Comparison of ENCODE assay signal across 8 mouse cellular contexts in the genomic region with DNA sequence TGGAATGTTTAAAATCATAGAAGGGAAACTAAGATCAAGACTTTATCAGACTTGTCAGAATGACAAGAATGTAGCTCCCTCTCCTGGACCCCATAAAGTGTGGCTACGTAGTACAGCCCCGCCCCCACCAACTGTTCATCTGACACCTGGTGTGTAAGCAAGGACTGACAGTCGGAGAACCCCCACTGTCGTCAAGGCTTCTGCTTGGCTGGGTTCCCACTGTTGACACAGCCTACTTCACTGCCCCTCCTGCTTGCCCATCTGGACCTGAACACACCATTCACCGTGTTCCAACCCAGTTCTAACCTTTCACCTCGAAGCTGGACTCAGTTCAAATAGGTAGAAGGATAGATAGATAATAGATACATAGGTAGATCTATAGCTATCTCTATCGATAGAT. TPM values are rescaled to one million over a fixed set of nuclear protein-coding genes. Genes with fewer than 3 reads are reported as not detected.
DNase-seq lines count a peak whose midpoint lies in the region; ATAC-seq and TF ChIP-seq lines count a peak whose summit lies in the region.
"Had no signal": no experiment of that assay in that cellular context is flagged by ENCODE, and none has a peak within 500 bp of the region (broad histone marks: within the 10 kb centered on the region; RNA-seq: fewer than 3 reads in every experiment).

No protein-coding gene starts in this region.

- H3K4me3 ChIP-seq in lung, postnatal 0 days (ENCODE audit: low read depth, low read length) = no peak overlapping the region
- no peak overlapping the region for H3K4me3 ChIP-seq in intestine, embryonic 16.5 days (ENCODE audit: low read length)

- TF ChIP-seq EP300 in lung, postnatal 0 days (IDR thresholded peaks at IDR 0.05) = no peak

- TF ChIP-seq CTCF in lung, postnatal 0 days (IDR thresholded peaks at IDR 0.05) = no peak

- intact Hi-C loops in heart, postnatal 25 days (cut with DNase I) = no loop called here

- no peak overlapping the region for H3K9ac ChIP-seq in lung, postnatal 0 days (replicated peaks; ENCODE audit: low read depth)
- no peak overlapping the region for H3K9ac ChIP-seq in intestine, embryonic 16.5 days (ENCODE audit: low read depth, low read length)

- no peak overlapping the region for H3K27ac ChIP-seq in lung, postnatal 0 days (ENCODE audit: low read length)
- H3K27ac ChIP-seq in intestine, embryonic 16.5 days (ENCODE audit: low read length) = no peak overlapping the region

- WGBS in lung, postnatal 0 days = 40% methylated on average over 7 of the region's 7 CpGs
- WGBS in intestine, embryonic 16.5 days = 41% methylated on average over 7 of the region's 7 CpGs

- no peaks in the 10 kb centered on the region for H3K27me3 ChIP-seq in lung, postnatal 0 days (replicated peaks; ENCODE audit: insufficient read depth, low read length)
- no peaks in the 10 kb centered on the region for H3K27me3 ChIP-seq in intestine, embryonic 16.5 days (replicated peaks; ENCODE audit: control insufficient read depth, insufficient read depth, low read length)

- no peak for ATAC-seq in lung, postnatal 0 days
- peak; percentile 59; the same call in 1 of the 2 replicates for ATAC-seq in intestine, embryonic 16.5 days

- no peaks in the 10 kb centered on the region for H3K9me3 ChIP-seq in lung, postnatal 0 days (ENCODE audit: low read length)
- H3K9me3 ChIP-seq in intestine, embryonic 16.5 days (ENCODE audit: control insufficient read depth, low read length) = no peaks in the 10 kb centered on the region

- H3K4me1 ChIP-seq in lung, postnatal 0 days (ENCODE audit: insufficient read depth, low read depth, low read length) = no peaks in the 10 kb centered on the region
- no peaks in the 10 kb centered on the region for H3K4me1 ChIP-seq in intestine, embryonic 16.5 days (ENCODE audit: control insufficient read depth, insufficient read depth, low read length)

- H3K4me2 ChIP-seq in lung, postnatal 0 days (replicated peaks; ENCODE audit: low read depth, low read length) = no peak overlapping the region
- no peak overlapping the region for H3K4me2 ChIP-seq in intestine, embryonic 16.5 days (ENCODE audit: low read depth, low read length)

- H3K36me3 ChIP-seq in lung, postnatal 0 days (ENCODE audit: insufficient read depth, low read length) = no peaks in the 10 kb centered on the region
- H3K36me3 ChIP-seq in intestine, embryonic 16.5 days (ENCODE audit: control insufficient read depth, insufficient read depth, low read length) = no peaks in the 10 kb centered on the region

- peak; percentile 26 for DNase-seq in lung, postnatal 10 days
- no peak for DNase-seq in lung, postnatal 0 days (ENCODE audit: low spot score)
- DNase-seq in kidney, postnatal 14 days = peak; percentile 53
- DNase-seq in thymus, postnatal 0 days (ENCODE audit: low spot score) = peak; percentile 87
- DNase-seq in heart, postnatal 25 days (ENCODE audit: low spot score) = no peak
- DNase-seq in heart, adult 9 months (ENCODE audit: low spot score in 2 of 2) = no peak
- DNase-seq: heart, adult 18-20 months had no signal

RNA-seq across cellular contexts. Expression of a gene that starts 15.5 kb away (rescaled TPM):
- 46.5 and 53.2 TPM in 2 replicates for polyA plus RNA-seq in lung, postnatal 0 days (2015; fragmentation: Nextera tagmentation; extraction: Ambion mirVana)
- polyA plus RNA-seq in intestine, embryonic 16.5 days (2015; fragmentation: Nextera tagmentation; extraction: Ambion mirVana) = 41.9 and 51.3 TPM in 2 replicates
- polyA plus RNA-seq in thymus, postnatal 0 days (2015; fragmentation: Nextera tagmentation; extraction: Ambion mirVana) = 33.7 and 47.5 TPM in 2 replicates
- 100 to 1,000 TPM; 297 to 304 TPM for total RNA-seq in heart, postnatal 25 days (2021)

RNA-seq across cellular contexts. Expression of a gene that starts 32.4 kb away (rescaled TPM):
- polyA plus RNA-seq in lung, postnatal 0 days (2015; fragmentation: Nextera tagmentation; extraction: Ambion mirVana) = 4.9 and 9.0 TPM in 2 replicates
- 78.5 and 85.7 TPM in 2 replicates for polyA plus RNA-seq in intestine, embryonic 16.5 days (2015; fragmentation: Nextera tagmentation; extraction: Ambion mirVana)
- 96.2 and 103 TPM in 2 replicates for polyA plus RNA-seq in thymus, postnatal 0 days (2015; fragmentation: Nextera tagmentation; extraction: Ambion mirVana)
- 1 to 10 TPM; 1.4 to 1.6 TPM for total RNA-seq in heart, postnatal 25 days (2021)

RNA-seq across cellular contexts. Expression of a gene that starts 53.9 kb away (rescaled TPM):
- polyA plus RNA-seq in lung, postnatal 0 days (2015; fragmentation: Nextera tagmentation; extraction: Ambion mirVana) = 5.1 and 5.4 TPM in 2 replicates
- polyA plus RNA-seq in intestine, embryonic 16.5 days (2015; fragmentation: Nextera tagmentation; extraction: Ambion mirVana) = 3.6 and 4.9 TPM in 2 replicates
- polyA plus RNA-seq in thymus, postnatal 0 days (2015; fragmentation: Nextera tagmentation; extraction: Ambion mirVana) = 10.5 and 10.9 TPM in 2 replicates
- total RNA-seq in heart, postnatal 25 days (2021) = 10 to 100 TPM; 14.7 to 18.2 TPM

Comparison
In these comparisons a context has a peak if more than half of its experiments do, and no peak if none do; other contexts are left out.
1. DNase-seq: peak in lung, postnatal 10 days (single experiment), kidney, postnatal 14 days (single experiment) and thymus, postnatal 0 days (single experiment); none in lung, postnatal 0 days (single experiment), heart, postnatal 25 days (single experiment) and heart, adult 9 months (0 of 2).